Comparison of ENCODE assay signal across 9 mouse cellular contexts in the genomic region with DNA sequence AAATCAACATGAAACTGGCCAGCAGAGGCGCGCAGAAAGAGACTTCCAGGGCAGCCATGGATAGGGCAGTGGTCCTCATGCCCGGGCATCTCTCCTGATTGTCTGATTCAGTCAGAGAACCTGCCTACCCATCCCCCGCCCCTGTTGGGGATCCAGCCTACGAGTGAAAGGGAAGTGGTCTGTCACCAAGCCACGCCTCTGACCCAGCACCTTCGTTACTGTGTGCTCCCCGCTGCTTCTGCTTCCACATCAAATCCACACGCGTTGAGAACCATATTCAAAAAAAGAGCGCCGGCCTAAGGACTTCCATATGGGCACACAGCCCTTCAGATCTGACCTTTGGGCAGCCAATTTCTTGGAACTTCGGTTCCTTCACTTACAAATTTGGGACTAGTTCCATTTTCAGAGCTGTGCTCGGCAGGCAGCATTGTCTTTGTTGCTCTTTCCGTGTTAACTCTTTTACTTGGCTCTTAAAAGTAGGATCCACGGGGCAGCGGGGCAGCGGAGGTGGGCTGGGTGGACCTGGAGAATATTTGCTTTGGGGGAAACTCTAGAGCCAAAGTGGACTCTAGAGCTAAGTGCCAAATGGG.
DNase-seq lines count a peak whose midpoint lies in the region; ATAC-seq and TF ChIP-seq lines count a peak whose summit lies in the region.
"Had no signal": no experiment of that assay in that cellular context is flagged by ENCODE, and none has a peak within 500 bp of the region (broad histone marks: within the 10 kb centered on the region; RNA-seq: fewer than 3 reads in every experiment).

No protein-coding gene starts in this region.

- peaks cover 45% of the 10 kb centered on the region for H3K4me1 ChIP-seq in forebrain, embryonic 10.5 days
- H3K4me1 ChIP-seq in forebrain, postnatal 0 days (ENCODE audit: insufficient read depth): no peaks in the 10 kb centered on the region
- peaks cover 10% of the 10 kb centered on the region for H3K4me1 ChIP-seq in forebrain, embryonic 16.5 days (replicated peaks; ENCODE audit: control insufficient read depth, insufficient read depth, low read length)
- peaks cover 21% of the 10 kb centered on the region for H3K4me1 ChIP-seq in midbrain, embryonic 13.5 days (replicated peaks)

- peak; percentile 43 for DNase-seq in forebrain, embryonic 10.5 days (ENCODE audit: extremely low spot score, low spot score)
- no peak for DNase-seq in forebrain, postnatal 0 days
- peak; percentile 63 for DNase-seq in Muller cell, postnatal 12 days (ENCODE audit: inconsistent ontology term)
- peak; percentile 45 to 66 for DNase-seq in kidney, postnatal 4 days
- DNase-seq in thymus, postnatal 0 days (ENCODE audit: low spot score): peak; percentile 83
- DNase-seq in cerebellum, postnatal 36 days: no peak

- no peak; the same call in 1 of the 2 replicates for TF ChIP-seq CTCF in forebrain, postnatal 0 days (IDR thresholded peaks at IDR 0.05; ENCODE audit: low read depth)

- peak overlapping the region; percentile 75 for H3K27ac ChIP-seq in forebrain, embryonic 10.5 days
- no peak overlapping the region for H3K27ac ChIP-seq in forebrain, postnatal 0 days (ENCODE audit: low read depth, low read length)
- no peak overlapping the region for H3K27ac ChIP-seq in forebrain, embryonic 16.5 days (ENCODE audit: low read length)
- H3K27ac ChIP-seq in midbrain, embryonic 13.5 days: no peak overlapping the region

- peak overlapping the region; percentile 34 for H3K4me3 ChIP-seq in forebrain, embryonic 10.5 days
- H3K4me3 ChIP-seq in forebrain, postnatal 0 days (ENCODE audit: low read depth, low read length): no peak overlapping the region
- no peak overlapping the region for H3K4me3 ChIP-seq in forebrain, embryonic 16.5 days (replicated peaks; ENCODE audit: low read length)
- H3K4me3 ChIP-seq in midbrain, embryonic 13.5 days (replicated peaks): no peak overlapping the region; the same call in 1 of the 2 replicates

- H3K9me3 ChIP-seq in forebrain, embryonic 10.5 days: no peaks in the 10 kb centered on the region
- no peaks in the 10 kb centered on the region for H3K9me3 ChIP-seq in forebrain, postnatal 0 days (ENCODE audit: low read length)
- H3K9me3 ChIP-seq in forebrain, embryonic 16.5 days (ENCODE audit: control insufficient read depth, low read length): no peaks in the 10 kb centered on the region
- no peaks in the 10 kb centered on the region for H3K9me3 ChIP-seq in midbrain, embryonic 13.5 days

- H3K4me2 ChIP-seq in forebrain, postnatal 0 days (ENCODE audit: low read depth): no peak overlapping the region
- peak overlapping the region; percentile 28 for H3K4me2 ChIP-seq in forebrain, embryonic 16.5 days (ENCODE audit: low read length)
- H3K4me2 ChIP-seq in midbrain, embryonic 13.5 days (replicated peaks): peak overlapping the region; percentile 35

- no peak overlapping the region for H3K9ac ChIP-seq in forebrain, postnatal 0 days
- H3K9ac ChIP-seq in forebrain, embryonic 16.5 days (replicated peaks; ENCODE audit: low read depth, low read length): no peak overlapping the region
- H3K9ac ChIP-seq in midbrain, embryonic 13.5 days (replicated peaks): no peak overlapping the region

- no peak for ATAC-seq in forebrain, postnatal 0 days
- no peak for ATAC-seq in forebrain, embryonic 16.5 days
- ATAC-seq in midbrain, embryonic 13.5 days: no peak
- ATAC-seq: Patski had no signal

- H3K27me3 ChIP-seq in forebrain, embryonic 10.5 days (ENCODE audit: poor library complexity, severe bottlenecking): peaks cover 36% of the 10 kb centered on the region
- H3K27me3 ChIP-seq in forebrain, postnatal 0 days (ENCODE audit: insufficient read depth, low read length): no peaks in the 10 kb centered on the region
- H3K27me3 ChIP-seq in forebrain, embryonic 16.5 days (replicated peaks; ENCODE audit: control insufficient read depth, insufficient read depth, low read length): no peaks in the 10 kb centered on the region
- H3K27me3 ChIP-seq in midbrain, embryonic 13.5 days: peaks cover 11% of the 10 kb centered on the region
- H3K27me3 ChIP-seq: Patski had no signal

- H3K36me3 ChIP-seq in forebrain, embryonic 10.5 days (replicated peaks): no peaks in the 10 kb centered on the region
- H3K36me3 ChIP-seq in forebrain, postnatal 0 days (ENCODE audit: insufficient read depth): no peaks in the 10 kb centered on the region
- no peaks in the 10 kb centered on the region for H3K36me3 ChIP-seq in forebrain, embryonic 16.5 days (ENCODE audit: control insufficient read depth, insufficient read depth)
- no peaks in the 10 kb centered on the region for H3K36me3 ChIP-seq in midbrain, embryonic 13.5 days

- 8% methylated on average over 18 of the region's 18 CpGs for WGBS in forebrain, embryonic 10.5 days
- WGBS in forebrain, postnatal 0 days: 21% methylated on average over 18 of the region's 18 CpGs
- 21% methylated on average over 18 of the region's 18 CpGs for WGBS in forebrain, embryonic 16.5 days
- 10% methylated on average over 18 of the region's 18 CpGs for WGBS in midbrain, embryonic 13.5 days

Comparison
In these comparisons a context has a peak if more than half of its experiments do, and no peak if none do; other contexts are left out.
1. DNase-seq: peak in forebrain, embryonic 10.5 days (single experiment), Muller cell, postnatal 12 days (single experiment), kidney, postnatal 4 days (2 of 2) and thymus, postnatal 0 days (single experiment); none in forebrain, postnatal 0 days (single experiment) and cerebellum, postnatal 36 days (0 of 2).